Mouse (Mus musculus): Measurements from ENCODE around the gene Cbarp.

Cbarp gene

DNA sequence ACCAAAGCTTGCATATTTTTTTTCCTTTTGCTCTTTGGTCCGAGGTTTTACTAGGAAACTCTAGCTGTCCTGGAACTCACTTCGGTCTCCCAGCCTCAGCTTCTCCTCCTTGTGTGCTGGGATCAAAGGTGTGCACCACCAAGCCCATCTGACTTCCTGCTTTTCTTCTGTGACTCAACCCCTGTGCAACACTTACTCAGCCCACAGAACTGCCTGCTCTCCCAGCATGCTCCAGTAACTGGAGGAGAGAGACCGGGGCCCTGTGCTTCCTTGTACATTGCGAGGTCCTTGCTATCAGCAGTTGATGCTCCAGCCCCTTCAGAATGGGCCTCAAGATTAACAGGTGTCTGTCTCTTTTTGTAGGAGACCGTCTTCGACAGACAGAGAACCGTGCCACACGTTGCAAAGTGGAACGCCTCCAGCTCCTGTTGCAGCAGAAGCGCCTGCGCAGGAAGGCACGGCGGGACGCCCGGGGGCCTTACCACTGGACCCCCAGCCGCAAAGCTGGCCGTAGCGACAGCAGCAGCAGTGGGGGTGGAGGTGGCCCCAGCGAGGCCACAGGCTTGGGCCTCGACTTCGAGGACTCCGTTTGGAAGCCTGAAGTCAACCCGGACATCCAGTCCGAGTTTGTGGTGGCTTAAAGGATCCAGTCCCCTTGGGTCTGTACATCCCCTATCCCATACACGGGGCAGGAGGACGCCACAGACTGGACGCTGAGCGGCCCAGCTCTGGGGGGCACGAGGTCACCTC lies 15.5 kb upstream of the Cbarp start:
- no peak for DNase-seq

DNA sequence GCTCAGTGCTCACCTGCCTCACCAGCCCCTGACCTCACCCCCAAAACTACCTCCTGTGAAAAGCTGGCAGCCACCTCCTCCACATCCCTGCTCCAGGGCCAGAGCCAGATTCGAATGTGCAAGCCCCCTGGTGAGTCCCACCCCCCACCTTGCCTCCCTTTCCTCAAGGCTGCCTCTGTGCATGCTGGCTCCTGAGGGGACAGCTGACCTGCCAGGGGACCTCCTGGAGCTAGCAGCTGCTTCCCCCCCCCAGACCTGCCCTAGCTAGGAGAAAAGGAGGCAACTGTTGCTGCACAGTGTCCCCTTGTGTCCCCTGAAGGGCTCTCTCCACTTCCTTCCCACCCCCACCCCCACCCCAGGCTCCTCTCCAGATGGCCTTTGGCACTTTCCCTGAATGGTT lies 14.6 kb upstream of the Cbarp start:
- no peak for DNase-seq

DNA sequence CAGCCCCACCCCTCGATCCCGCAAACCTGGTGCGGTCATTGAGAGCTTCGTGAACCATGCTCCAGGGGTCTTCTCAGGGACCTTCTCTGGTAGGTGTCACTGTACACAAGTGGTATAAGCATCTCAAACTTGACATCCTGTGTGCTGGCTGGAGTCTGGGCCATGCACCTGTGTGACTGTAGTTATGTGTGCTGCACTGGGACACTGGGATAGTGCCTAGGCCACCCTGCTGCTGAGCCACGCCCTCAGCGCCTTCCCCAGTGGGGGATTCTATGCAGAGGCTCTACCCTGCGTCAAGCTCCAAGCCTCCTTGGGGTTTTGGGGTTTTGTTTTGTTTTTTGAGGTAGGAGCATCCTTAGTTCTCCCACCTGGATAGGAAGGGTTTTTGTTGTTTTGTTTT lies 13.7 kb upstream of the Cbarp start:
- no peak for DNase-seq

DNA sequence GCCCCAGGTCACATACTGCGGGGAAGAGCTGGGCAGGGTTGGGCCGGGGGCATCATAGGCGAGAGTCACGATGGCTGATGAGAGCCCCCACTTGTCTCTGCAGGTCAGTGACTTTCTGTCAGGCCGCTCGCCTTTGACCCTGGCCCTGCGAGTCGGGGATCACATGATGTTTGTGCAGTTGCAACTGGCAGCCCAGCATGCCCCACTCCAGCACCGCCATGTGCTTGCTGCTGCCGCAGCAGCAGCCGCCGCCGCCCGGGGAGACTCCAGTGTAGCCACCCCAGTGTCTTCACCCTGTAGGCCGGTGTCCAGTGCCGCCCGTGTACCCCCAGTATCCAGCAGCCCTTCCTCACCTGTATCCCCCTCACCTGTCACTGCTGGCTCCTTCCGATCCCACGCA lies 13.1 kb upstream of the Cbarp start:
- no peak for DNase-seq

DNA sequence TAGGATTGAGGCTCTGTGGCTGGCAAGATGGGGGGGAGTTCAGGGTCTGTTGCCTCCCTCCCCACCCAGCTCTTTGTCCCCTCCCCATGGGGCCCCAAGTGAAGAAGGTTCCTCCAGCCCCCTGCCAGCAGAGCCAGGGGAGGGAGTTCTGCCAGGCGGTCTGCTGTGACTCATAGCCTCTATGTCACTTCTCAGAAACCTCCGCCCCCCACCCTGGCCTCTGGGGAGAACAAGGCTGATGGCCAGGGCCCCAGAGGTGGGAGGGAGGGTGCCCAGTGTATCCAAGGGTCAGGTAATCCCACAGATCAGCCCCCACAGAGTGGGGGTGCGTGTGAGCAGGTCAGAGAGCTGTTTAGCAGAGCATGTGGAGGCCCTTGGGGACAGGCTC lies 12.2 kb upstream of the Cbarp start:
- peak; percentile 73 for DNase-seq

DNA sequence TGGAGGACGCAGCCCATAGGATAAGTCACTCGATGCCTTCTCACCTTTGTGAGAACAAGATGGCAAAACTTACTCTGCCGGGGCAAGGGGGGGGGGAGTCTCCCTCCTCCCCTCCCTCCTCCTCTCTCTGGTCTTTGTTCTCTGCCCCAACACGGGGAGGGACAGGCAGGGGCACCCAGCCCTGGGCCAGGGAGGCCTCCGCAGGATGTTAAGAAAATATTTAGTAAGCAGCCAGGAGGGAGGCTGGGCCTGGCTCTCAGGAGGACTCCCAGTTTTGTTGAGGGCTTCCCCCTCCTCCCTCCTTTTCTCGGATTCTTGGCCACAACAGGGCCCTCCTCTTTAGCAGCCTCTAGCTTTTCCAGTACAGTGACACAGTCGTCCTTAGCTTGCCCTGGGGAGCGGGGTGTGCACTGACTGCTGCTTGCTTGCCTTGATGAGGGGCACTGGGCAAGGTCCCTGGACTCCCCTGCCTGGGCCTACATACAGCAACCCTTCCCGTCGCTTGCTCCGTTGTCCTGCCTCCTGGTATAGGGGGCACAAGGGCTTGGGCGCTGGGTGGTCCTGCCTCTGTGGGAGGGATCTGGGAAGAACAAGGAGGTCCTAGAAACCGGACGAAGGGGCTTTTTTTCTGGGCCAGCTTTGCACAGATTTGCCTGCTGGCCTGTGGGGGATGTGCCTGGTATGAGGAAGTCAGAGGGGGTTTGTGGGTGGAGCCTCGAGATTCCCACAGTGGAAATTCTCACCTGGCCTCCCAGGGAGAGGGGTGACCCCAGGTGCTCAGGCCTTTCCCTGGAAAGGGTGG lies 11.6 kb upstream of the Cbarp start:
- peak; percentile 67 for DNase-seq

DNA sequence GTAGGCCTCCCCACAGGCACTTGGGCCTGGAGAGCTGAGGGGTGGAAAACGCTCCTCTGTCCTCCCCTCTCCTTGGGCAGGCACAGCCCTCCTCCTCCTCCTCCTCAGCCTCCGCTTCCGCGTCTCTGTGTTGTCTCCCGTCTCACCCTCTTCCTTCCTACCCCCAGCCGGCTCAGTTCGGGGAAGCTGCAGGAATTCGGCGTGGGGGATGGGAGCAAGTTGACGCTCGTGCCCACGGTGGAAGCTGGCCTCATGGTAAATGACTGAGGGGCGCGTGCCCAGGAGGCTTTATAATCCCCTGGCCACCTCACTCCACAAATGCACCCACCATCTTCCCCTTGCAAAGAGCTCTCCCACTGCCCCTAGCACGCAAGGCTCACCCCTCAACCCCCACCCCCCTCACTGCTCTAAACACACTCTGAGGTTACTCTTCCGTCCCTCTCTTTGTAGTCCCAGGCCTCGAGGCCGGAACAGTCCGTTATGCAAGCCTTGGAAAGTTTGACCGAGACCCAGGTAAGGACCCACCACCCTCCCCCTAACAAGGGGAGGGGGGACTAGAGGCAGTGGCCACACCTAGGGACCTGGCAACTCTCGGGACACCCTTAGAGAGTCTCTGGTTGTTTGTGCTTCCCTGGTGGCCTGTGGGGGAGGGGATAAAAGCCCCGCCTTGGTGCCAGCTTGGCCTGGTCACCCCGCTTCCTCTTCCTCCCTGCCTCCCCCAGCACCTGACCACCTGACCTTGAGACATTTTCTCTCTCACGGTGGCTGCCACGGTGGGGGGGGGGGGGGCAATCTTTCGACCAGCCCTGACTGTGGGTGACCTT lies 10.8 kb upstream of the Cbarp start:
- peak; percentile 76 for DNase-seq

DNA sequence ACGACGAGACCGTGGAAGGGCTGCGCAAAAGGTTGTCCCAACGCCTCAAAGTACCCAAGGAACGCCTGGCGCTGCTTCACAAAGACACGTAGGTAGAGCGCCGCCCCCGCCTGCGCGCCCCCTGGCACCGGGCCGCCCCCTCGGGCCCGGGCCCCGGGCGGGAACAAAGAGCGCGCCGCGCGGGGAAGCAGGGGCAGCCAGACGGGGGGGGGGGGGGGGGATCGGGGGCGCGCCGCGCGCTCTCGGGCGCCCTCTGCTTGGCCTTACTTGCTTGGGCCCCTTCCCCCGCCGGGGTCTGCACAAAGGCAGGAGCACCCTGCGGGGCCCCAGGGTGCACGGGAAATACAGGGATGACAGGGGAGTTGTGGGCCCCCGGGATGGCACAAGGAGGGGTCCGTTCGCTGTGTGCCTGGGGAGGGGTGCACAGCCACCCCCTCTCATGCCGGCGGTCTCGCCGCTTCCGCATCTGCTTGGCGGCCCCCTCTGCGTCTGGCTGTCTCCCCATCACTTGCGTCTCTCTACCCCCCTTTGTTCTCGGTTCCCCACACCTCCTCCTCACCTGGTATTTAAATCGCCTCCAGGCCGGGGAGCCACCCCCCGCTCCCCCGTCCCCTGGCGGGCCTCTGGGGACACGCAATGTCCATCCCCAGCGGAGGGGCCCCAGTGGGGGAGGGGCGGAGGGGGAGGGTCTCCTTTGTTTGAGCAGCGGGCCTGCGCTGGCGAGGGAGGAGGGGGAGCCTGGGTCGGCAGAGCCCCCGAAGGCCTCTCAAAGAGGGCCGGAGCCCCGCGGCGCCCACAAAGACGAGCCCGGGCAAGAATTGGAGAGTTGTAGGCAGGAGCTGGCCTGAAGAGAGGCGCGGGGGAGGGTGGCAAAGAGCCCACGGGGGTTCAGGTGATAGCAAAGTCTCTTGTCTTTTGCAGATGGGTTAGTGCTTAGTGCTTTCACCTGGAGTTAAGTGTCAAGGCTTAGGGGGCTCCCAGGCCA lies 9.9 kb upstream of the Cbarp start:
- DNase-seq, result peak; percentile 84

DNA sequence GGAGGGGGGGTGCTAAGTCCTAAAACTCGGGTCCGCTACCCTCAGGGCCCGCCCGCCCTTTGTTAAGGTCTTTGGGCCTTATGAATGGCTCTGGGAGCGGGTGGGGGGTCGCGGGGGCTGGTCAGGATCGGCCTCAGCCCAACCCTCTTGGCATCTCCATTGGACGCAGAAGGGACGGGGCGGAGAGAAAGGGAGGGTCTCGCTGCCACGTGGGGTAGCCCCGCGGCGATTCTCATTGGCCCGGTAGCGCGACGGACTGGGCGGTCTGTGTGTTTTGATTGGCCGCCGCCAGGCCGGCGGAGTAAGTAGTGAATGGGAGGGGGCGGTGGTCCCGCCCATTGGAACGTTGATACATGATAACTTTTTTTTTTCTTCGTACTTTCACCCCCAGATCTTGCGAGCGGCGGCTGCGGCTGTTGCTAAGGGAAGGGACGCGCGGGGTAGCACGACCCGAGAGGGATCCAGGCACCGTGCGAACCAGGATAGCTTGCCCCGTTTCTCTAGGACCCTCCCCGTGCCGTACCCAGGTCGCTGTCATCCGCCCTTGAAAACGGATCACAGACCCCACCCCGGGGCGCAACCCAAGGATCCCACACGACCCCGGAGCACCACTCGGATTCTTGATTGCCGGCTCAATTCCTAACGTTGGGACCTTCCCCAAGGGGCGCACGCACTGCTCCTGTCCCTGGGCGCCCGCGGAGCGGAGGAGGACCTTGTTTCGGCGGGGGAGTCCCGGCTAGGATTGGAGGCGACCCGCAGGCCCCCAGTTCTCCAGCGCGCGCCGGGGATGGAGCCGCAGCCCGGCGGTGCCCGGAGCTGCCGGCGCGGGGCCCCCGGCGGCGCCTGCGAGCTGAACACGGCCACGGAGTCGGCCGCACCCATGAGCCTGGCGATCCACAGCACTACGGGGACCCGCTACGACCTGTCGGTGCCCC lies 8.9 kb upstream of the Cbarp start:
- peak; percentile 97 for DNase-seq

DNA sequence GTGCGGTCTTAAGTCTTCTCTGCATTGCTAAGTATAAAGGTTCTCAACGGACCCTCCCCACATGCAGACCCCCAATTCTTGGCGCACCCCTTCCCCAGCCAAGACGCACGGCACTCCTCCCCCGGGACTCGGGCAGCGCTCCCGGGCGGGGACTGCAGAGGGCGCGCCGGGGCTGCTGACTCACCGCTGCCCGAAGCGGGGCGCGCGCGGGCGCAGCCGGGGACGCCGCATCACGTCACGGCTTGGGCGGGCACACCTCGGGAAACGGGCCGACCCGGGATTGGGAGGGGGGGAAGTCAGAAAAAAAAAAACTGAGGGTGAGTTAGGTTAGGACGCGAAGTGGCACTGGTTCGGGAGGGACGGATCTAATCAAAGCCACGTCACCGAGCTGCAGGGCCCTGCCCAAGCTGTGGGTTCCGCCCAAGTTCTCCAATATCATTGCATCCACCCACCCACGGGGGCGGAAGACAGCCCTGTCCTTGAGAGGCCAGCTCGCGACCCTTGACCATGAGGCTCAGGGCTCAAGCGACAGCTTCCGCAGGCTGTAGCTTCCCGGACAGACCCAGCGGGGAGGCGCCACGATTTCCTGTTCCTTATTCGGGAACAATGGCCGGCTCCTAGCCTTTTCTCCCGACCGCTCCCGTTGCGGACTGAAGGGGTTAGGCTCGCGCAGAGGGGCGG lies 8.1 kb upstream of the Cbarp start:
- DNase-seq, result peak; percentile 96

DNA sequence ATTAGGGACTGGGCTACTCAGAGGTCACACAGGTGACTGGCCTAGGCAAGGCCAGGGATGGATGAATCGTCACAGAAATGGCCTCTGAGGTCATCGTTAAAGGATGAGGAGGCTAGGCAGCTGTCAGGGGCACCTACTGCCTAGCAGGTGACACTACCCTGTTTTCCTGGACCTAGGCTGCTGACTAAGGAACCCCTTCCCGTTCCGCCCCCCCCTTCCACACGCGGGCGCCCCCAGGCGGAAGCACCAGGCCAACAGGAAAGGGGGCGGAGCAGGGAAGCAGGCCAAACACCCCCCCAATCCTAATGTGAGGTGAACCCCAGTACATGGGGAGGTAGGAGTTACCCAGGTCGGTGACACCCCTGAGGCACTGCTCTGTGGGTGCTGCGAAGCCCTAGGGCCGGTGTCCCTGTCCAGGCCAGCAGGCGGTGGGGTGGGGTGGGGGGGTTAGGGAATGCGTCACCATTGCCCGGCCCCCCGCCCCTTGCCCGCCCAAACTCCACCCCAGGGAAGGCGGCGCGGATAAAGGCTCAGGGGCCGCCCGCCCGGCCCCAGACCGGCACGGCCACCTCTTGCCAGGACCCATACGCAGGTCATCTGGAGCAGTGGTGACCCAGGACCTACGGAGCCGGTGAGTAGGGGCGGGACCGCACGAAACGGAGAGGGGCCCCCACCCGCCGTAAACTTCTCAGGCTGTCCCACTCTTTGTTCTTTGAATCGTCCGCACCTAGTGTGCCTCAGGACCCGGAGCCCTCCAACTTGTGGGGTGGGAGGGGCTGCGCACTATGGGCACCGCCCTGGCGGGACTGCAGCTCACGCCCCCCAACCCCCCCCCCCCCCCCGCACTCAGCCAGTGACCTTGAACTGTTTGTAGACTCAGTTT lies 7.3 kb upstream of the Cbarp start, which contains the start of gene Midn:
Gene Midn (plus strand): TSS at position 554 of the 883 bp plus-strand sequence.
- DNase-seq, result peak; percentile 85

DNA sequence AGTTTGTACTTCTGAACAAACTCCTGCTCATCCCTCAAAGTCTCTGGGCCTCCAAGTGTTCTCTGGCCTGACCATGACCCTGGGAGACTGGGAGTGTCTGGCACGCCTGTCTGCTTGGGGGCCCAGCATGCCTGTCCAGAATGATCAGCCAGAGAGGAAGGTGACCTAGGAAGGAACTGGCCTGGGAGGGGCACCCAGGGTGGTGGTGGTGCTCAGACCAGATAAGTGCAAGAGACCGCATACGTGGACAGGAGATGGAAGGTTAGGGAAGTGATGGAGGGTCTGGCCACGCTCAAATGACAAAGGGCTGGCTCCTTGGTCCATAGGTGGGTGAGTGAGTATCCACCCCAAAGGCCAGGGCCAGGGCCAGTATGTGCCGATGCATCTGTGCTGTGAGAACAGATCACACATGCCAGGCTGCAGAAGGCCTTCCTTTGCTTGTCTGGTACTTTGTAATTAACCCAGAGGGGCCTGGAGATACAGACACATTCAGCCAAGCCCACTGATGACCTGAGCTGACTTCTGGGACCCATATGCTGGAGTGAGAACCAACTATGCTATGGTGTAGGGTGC lies 6.6 kb upstream of the Cbarp start:
- no peak for DNase-seq

DNA sequence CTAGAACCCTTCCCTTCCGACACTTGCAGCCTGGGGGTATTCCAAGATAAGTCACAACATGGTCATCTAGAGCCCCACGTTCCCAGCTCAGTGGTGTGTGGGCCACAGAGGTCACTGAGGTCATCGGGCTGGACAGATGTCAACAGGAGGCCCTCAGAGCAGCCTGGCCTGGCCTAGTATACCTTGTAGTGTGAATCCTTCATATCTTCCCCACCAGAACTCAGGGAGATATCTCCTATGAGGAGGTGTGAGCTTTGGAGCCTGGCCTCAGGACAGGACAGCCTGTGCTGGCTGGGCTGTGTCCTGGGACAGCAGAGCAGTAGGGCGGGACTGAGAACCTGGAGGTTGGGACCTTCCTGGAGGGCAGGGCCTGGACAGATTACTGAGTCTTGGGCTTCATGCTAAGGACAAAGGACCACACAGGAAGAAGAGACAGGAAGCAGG lies 6.0 kb upstream of the Cbarp start:
- peak; percentile 77 for DNase-seq

DNA sequence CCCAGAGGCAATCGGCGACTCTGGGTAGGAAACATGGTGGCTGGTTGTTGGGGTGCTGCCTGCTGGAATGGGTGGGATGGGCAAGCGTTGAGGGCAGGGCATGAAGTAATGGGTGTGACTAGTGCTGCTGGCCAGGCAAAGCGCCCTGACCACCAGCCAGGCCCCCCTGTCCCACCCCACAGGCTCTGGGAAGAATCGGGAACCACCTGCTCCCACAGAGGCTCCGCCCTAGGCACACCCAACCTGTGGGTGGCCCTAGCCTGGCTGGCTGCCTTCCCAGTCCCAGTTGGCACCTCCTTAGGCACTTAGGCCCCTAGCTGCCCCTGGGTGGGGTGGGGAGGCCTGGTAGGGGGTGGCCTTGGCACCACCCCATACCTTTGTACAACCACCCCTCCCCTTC lies 5.3 kb upstream of the Cbarp start:
- DNase-seq, result peak; percentile 76

DNA sequence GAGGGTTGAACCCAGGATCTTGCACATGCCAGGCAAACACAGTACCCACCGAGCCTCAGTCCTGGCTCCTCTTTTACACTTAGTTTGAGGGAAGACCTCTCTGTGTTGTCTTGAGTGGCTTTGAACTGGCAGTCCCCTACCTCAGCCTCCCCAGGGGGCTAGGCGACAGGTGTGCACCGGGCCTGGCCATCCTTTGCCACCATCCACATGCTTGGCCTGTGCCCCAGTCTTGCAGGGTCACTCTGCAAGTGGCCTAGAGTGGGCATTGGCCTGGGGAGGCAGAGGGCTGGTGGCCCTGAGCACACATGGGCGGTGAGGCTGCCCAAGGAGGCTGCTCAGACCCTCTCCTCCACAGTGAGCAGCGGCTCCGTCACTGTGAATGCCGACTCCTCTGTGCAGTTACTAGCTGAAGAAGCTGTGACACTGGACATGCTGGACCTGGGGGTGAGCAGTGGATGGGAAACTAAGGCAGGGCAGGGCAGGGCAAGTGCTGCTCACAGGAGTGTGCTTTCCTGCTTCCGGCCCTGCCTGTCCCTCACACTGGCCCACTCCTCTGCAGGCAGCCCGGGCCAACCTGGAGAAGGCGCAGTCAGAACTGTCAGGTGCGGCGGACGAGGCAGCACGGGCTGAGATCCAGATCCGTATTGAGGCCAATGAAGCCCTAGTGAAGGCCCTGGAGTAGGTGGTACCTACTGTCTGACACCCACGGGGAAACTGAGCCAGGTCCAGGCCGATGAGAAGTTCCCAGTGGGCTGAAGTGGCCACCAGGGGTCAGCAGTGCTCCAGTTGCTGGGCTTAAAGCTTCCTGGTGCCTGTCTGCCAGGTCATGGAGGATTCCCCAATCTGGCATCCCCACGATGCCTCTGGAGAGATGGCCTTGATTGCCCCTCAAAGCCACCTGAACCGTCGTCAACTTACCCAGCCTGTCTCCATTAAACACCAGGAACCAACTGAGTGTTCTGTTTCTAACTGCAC lies 4.5 kb upstream of the Cbarp start:
- peak; percentile 87 for DNase-seq

DNA sequence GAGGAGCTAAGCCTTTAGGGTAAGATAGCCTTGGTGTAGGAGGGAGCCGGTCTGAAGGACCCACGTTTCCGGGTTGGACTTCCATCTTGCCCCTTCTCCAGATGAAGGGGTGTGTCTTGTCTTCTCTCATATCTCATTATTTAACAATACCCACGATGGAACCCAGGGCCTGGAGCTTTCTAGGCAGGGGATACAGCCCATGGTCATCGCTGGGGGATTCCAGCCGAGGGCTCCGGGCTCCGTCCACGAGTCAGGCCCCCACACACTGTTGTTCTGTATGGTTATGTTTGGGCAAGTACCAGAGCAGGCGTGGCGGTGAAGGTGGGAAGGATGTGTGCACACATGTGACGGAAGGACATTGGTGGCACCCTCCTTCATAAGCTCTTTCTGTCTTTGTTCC lies 3.5 kb upstream of the Cbarp start:
- no peak for DNase-seq

DNA sequence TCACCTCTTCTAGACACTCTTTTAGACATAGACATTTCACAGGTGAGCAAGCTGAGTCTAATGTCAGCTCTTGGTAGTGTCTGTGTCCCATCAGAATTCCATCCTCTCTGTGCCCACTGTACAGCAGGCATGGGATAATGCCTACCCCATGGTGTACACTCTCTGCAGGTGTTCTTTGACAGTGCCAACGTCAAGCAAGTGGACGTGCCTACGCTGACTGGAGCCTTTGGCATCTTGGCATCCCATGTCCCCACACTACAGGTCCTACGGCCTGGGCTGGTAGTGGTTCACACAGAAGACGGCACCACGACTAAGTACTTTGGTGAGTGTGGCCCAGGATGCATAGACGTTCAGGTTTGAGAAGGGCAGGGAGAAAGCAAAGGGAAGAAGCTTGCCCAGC lies 3.0 kb upstream of the Cbarp start:
- DNase-seq, result peak; percentile 71

DNA sequence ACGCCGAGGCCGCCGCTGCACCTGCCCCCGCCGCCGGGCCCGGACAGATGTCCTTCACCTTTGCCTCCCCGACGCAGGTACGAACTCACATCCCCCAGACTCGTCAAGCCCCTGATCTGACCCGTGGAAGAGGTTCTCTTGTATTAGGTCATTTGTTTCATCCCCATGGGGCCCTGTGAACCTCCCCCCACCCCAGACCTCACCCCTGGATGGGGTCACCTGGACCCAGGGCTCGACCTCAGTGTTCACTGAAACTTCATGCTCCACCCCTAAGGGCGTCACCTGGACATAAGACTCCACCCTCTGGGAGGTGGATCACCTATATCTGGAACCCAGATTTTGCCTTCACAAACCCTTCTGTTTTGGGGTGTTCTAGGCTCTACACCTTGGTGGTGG lies 1.9 kb upstream of the Cbarp start:
- DNase-seq, result peak; percentile 85
